Mouse (Mus musculus) lung, postnatal 10 days (tissue): ENCODE data around the gene Gpc3.
A peak's percentile ranks its signal among the peaks of the same experiment; 100 is the strongest.
"Not testable (repeated sequence)": the region's sequence is repeated elsewhere in the genome, so short reads cannot be mapped to it uniquely, and the experiment has no call there.

Source experiments
- DNase-seq: peaks from one replicate; pipeline ENCODE4 v3.0.0; 2021

The Gpc3 gene

GRCm38 (mm10) chrX:52374209-52374608, 239.5 kb downstream of the Gpc3 start:
- DNase-seq: no peak

- DNase-seq: peak; percentile 20
Observed at GRCm38 (mm10) chrX:52372436-52372835, 241.3 kb downstream of the Gpc3 start.

GRCm38 (mm10) chrX:52369938-52370758, 243.6 kb downstream of the Gpc3 start:
- peak; percentile 10 for DNase-seq

GRCm38 (mm10) chrX:52369304-52369937, 244.3 kb downstream of the Gpc3 start:
- DNase-seq: no peak

- DNase-seq: no peak
Observed at GRCm38 (mm10) chrX:52366826-52367225, 246.9 kb downstream of the Gpc3 start.

GRCm38 (mm10) chrX:52365790-52366189, 248.0 kb downstream of the Gpc3 start:
- DNase-seq: no peak

- DNase-seq: no peak
Observed at GRCm38 (mm10) chrX:52362241-52363011, 251.3 kb downstream of the Gpc3 start.

- no peak for DNase-seq
Observed at GRCm38 (mm10) chrX:52352981-52353380, 260.8 kb downstream of the Gpc3 start.

GRCm38 (mm10) chrX:52350631-52351030, 263.1 kb downstream of the Gpc3 start:
- DNase-seq: not testable (repeated sequence)

GRCm38 (mm10) chrX:52348773-52349172, 265.0 kb downstream of the Gpc3 start:
- no peak for DNase-seq

- no peak for DNase-seq
Observed at GRCm38 (mm10) chrX:52344018-52344417, 269.7 kb downstream of the Gpc3 start.

- no peak for DNase-seq
Observed at GRCm38 (mm10) chrX:52340251-52340650, 273.5 kb downstream of the Gpc3 start.

GRCm38 (mm10) chrX:52321791-52322190, 292.0 kb downstream of the Gpc3 start:
- DNase-seq: no peak

- peak; percentile 5 for DNase-seq
Observed at GRCm38 (mm10) chrX:52320653-52321052, 293.1 kb downstream of the Gpc3 start.

GRCm38 (mm10) chrX:52310976-52311375, 302.8 kb downstream of the Gpc3 start:
- DNase-seq: no peak

GRCm38 (mm10) chrX:52305226-52305625, 308.5 kb downstream of the Gpc3 start:
- DNase-seq: no peak

GRCm38 (mm10) chrX:52288792-52289191, 325.0 kb downstream of the Gpc3 start:
- no peak for DNase-seq

GRCm38 (mm10) chrX:52287944-52288343, 325.8 kb downstream of the Gpc3 start:
- DNase-seq: peak; percentile 9

- no peak for DNase-seq
Observed at GRCm38 (mm10) chrX:52282070-52282469, 331.7 kb downstream of the Gpc3 start.

- DNase-seq: peak; percentile 36
Observed at GRCm38 (mm10) chrX:52281103-52281900, 332.4 kb downstream of the Gpc3 start.

- no peak for DNase-seq
Observed at GRCm38 (mm10) chrX:52278687-52279359, 334.9 kb downstream of the Gpc3 start.

GRCm38 (mm10) chrX:52277599-52277998, 336.2 kb downstream of the Gpc3 start:
- no peak for DNase-seq
